Mouse (Mus musculus) heart, embryonic 12.5 days (tissue): Measurements from ENCODE around the gene Gsdma. TPM values are rescaled to one million over a fixed set of nuclear protein-coding genes. Genes with fewer than 3 reads are reported as not detected.

Source experiments
- ATAC-seq: fragments of 200-750 bp; cut with Nextera tagmentation; 2 replicates; pipeline ENCODE4 v1.8.0; 2017; ENCODE audit warnings: moderate TSS enrichment, moderate library complexity; ENCODE audit not compliant: insufficient number of reproducible peaks, low FRiP score
- H3K27ac ChIP-seq: fragments of 300-500 bp; sonication (generic); 2 replicates; pipeline ENCODE4 v1.5.1; 2016; ENCODE audit warnings: mild to moderate bottlenecking, moderate library complexity; ENCODE audit not compliant: poor library complexity, severe bottlenecking
- H3K27me3 ChIP-seq: fragments of 300-500 bp; sonication (generic); replicated peaks from 2 replicates; pipeline ENCODE4 v1.6.1; 2016; ENCODE audit warnings: mild to moderate bottlenecking, moderate library complexity
- H3K36me3 ChIP-seq: fragments of 300-500 bp; sonication (generic); 2 replicates; pipeline ENCODE4 v1.6.1; 2016; ENCODE audit warnings: mild to moderate bottlenecking, moderate library complexity
- H3K4me1 ChIP-seq: fragments of 300-500 bp; sonication (generic); replicated peaks from 2 replicates; pipeline ENCODE4 v1.6.1; 2016; ENCODE audit warnings: mild to moderate bottlenecking
- H3K4me2 ChIP-seq: fragments of 300-500 bp; sonication (generic); 2 replicates; pipeline ENCODE4 v1.6.1; 2016; ENCODE audit warnings: mild to moderate bottlenecking, moderate library complexity
- H3K4me3 ChIP-seq: fragments of 300-500 bp; sonication (generic); 2 replicates; pipeline ENCODE4 v1.5.1; 2016; ENCODE audit warnings: mild to moderate bottlenecking
- H3K9ac ChIP-seq: fragments of 300-500 bp; sonication (generic); 2 replicates; pipeline ENCODE4 v1.6.1; 2016; ENCODE audit warnings: mild to moderate bottlenecking, moderate library complexity
- H3K9me3 ChIP-seq: fragments of 300-500 bp; sonication (generic); replicated peaks from 2 replicates; pipeline ENCODE4 v1.6.1; 2016; ENCODE audit warnings: mild to moderate bottlenecking, moderate library complexity
- WGBS: fragments of 180-500 bp; shearing (Covaris S2); methylation state at CpG from one replicate; pipeline ENCODE4 v1.1.7; 2016; 5-methylcytosine and 5-hydroxymethylcytosine counted together
- polyA plus RNA-seq: library from polyadenylated mRNA; unstranded; fragments of >200 nt; fragmentation: Nextera tagmentation; extraction: Ambion mirVana; gene quantifications from 2 replicates; pipeline ENCODE4 v1.2.1, GENCODE M21; 2016

The Gsdma gene
- polyA plus RNA-seq, 1 experiment from 2014 or later, result not detected

GRCm38 (mm10) chr11:98697225-98697624, 33.1 kb downstream of the Gsdma start:
- Histone ChIP-seq H3K9me3 (no peaks in the 10 kb centered on the region), H3K27ac (no peak overlapping the region), H3K9ac (no peak overlapping the region), H3K4me1 (peaks cover 16% of the 10 kb centered on the region; the same call in 1 of the 2 replicates), H3K4me2 (no peak overlapping the region), H3K36me3 (peaks cover 56% of the 10 kb centered on the region), H3K27me3 (0 out of 2 replicates have a peak, but pooled peaks cover 4% of the 10 kb centered on the region), H3K4me3 (no peak overlapping the region)
- 88% methylated on average over 12 of the region's 12 CpGs for WGBS
- no peak for ATAC-seq

DNA sequence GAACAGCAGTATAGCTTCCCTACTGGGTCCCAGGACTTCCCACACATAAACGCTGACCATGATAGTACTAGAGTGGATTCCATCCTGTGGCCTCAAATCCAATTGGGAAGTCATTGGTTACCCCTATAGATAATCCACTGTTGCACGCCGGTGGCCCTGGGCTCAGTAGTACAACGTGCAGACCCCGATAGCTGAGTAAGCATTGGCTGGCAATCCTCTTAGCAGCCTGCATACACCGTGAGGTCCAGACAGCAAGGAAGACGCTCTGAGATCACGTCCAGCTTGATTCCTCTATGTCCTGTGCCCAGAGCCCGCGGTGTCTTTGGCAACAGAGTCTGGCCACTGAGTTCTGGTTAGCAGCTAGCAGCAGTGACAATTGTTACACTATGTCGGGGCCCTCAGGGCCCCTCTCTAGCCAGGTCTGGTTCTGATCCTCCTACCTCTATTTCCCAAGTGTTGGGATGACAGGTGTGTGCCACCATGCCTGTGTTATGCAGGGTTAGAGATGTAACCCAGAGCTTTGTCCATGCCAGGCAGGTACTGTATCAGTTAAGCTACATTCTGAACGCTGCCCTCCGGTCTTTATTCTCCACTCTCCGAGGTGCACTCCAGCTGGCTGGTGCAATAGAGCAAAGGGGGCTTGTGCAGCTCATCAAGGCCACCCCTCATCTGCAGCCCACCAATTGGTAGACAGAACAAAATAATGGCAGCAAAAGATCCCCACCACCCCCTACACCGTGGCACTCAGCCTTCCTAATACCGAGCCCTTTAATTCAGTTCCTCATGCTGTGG, 34.9 kb downstream of the Gsdma start:
- no peak overlapping the region for H3K9ac ChIP-seq
- H3K4me1 ChIP-seq, result peaks cover 12% of the 10 kb centered on the region; the same call in 1 of the 2 replicates
- no peaks in the 10 kb centered on the region for H3K9me3 ChIP-seq
- 84% methylated on average over 16 of the region's 16 CpGs for WGBS
- ATAC-seq, result no peak
- H3K36me3 ChIP-seq, result peaks cover 38% of the 10 kb centered on the region
- no peak overlapping the region for H3K4me2 ChIP-seq
- H3K4me3 ChIP-seq, result no peak overlapping the region
- no peak overlapping the region for H3K27ac ChIP-seq
- 0 out of 2 replicates have a peak, but pooled peaks cover 4% of the 10 kb centered on the region for H3K27me3 ChIP-seq

- H3K36me3 ChIP-seq, result peaks cover 37% of the 10 kb centered on the region
Measured at GRCm38 (mm10) chr11:98699911-98700310, 35.8 kb downstream of the Gsdma start.

DNA sequence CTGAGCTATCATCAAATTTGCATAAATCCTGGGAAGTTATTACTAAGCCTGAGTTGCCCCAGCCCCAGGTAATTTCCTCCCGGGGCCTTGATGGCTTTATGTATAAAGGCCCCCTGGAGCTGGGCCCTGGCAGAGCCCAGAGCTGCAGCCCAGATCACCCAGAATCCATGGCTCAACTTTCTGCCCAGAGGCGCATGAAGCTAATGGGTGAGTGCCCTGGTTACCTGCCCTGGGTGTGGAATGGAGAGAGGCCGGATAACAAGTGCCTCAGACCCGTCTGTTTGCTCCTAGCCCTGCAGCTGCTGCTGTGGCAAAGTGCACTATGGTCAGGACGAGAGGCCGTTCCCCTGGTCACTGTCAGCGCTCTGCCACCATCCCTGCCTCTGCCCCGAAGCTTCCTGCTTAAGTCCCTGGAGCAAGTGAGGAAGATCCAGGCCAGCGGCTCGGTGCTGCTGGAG, 37.1 kb downstream of the Gsdma start, which contains the start of gene Csf3:
Gene Csf3, plus strand, starts transcription at position 51 of the 458 bp plus-strand sequence.
- H3K27me3 ChIP-seq, result 0 out of 2 replicates have a peak, but pooled peaks cover 4% of the 10 kb centered on the region
- H3K4me2 ChIP-seq, result no peak within 1 kb of the TSS
- 40% methylated on average over 10 of the region's 10 CpGs for WGBS
- peaks cover 8% of the 10 kb centered on the region; the same call in 1 of the 2 replicates for H3K4me1 ChIP-seq
- no peaks in the 10 kb centered on the region for H3K9me3 ChIP-seq
- ATAC-seq, result no peak
- no peak within 1 kb of the TSS for H3K9ac ChIP-seq
- no peak within 1 kb of the TSS for H3K4me3 ChIP-seq
- peaks cover 37% of the 10 kb centered on the region for H3K36me3 ChIP-seq
- no peak within 1 kb of the TSS for H3K27ac ChIP-seq

More at GRCm38 (mm10) chr11:98699911-98700310, 35.8 kb downstream of the Gsdma start:
- Histone ChIP-seq H3K4me2 (no peak overlapping the region), H3K27me3 (0 out of 2 replicates have a peak, but pooled peaks cover 4% of the 10 kb centered on the region), H3K4me3 (no peak overlapping the region), H3K4me1 (peaks cover 8% of the 10 kb centered on the region; the same call in 1 of the 2 replicates), H3K9me3 (no peaks in the 10 kb centered on the region), H3K9ac (no peak overlapping the region), H3K27ac (no peak overlapping the region)
- ATAC-seq, result no peak; the same call in 1 of the 2 replicates
- 36% methylated on average over 4 of the region's 4 CpGs for WGBS

- H3K4me2 ChIP-seq, result no peak overlapping the region
- H3K9ac ChIP-seq, result no peak overlapping the region
- no peaks in the 10 kb centered on the region for H3K9me3 ChIP-seq
- H3K27me3 ChIP-seq, result 0 out of 2 replicates have a peak, but pooled peaks cover 4% of the 10 kb centered on the region
- peaks cover 37% of the 10 kb centered on the region for H3K36me3 ChIP-seq
- H3K27ac ChIP-seq, result no peak overlapping the region
- H3K4me3 ChIP-seq, result no peak overlapping the region
- peaks cover 13% of the 10 kb centered on the region for H3K4me1 ChIP-seq
- 66% methylated on average over 5 of the region's 5 CpGs for WGBS
- no peak for ATAC-seq
Measured at GRCm38 (mm10) chr11:98702323-98702722, 38.2 kb downstream of the Gsdma start.

DNA sequence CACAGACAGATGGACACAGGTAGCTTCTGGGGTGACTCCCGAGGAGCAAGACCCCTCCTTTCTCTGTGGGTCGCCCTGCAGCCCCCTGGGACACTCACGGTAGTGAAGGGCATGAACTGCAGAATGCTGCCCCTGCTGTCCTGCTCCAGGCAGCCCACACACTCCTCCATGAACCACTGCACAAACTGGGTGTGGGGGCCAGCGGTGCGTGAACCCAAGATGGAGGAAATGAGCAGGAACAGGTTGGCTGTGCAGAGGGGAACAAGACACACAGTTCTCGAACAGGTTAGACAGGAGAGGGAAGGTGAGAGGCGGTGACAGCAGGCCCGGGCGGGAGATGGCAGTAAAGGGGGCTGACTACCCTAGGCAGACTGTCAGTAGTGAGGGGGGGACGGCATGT, 40.9 kb downstream of the Gsdma start:
- Histone ChIP-seq H3K27me3 (0 out of 2 replicates have a peak, but pooled peaks cover 4% of the 10 kb centered on the region), H3K27ac (no peak overlapping the region), H3K36me3 (peaks cover 57% of the 10 kb centered on the region), H3K4me2 (no peak overlapping the region), H3K9me3 (no peaks in the 10 kb centered on the region), H3K4me1 (peaks cover 39% of the 10 kb centered on the region), H3K9ac (no peak overlapping the region), H3K4me3 (no peak overlapping the region)
- ATAC-seq, result no peak
- 83% methylated on average over 10 of the region's 10 CpGs for WGBS

DNA sequence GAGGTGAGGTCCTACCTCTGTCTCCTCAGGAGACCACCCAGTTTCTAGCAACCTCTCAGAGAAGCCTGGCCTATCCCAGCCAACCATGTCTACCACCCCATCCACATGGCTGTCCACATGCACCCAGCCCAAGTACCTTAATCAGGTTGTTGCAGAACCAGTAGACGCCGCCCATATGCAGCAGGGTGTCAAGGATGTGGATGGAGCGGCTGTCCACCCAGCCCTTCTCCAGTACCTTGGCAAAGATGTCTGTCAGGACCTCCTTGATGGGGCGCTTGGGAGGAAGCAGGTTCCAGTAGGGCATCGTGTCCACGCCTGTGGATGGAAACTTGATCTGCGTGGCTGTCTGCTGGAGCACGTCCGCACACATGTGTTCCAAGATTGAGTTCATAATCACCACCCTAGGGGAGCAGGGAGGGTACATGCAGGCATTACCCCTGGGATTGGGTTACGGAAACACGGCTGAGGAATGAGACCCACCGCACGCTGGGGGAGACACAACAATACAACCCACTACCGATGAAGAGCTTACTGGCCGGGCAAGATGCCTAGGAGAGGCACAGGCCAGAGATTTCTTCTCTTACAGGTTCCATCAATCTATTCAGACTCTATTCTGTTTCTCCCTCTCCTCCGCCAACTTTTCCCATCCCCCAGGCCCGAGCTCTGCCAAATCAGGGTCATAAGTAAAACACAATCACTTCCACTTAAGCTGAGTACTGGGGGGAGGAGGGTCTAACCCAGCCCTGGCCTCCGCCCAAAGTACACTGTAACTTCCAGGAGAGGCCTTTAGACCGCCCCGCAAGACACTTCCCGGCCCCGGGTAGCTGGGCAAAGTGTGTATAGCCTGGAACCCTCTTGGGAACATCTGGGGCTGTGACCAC, 43.5 kb downstream of the Gsdma start:
- Histone ChIP-seq H3K9ac (no peak overlapping the region), H3K27ac (peak overlapping the region; percentile 52), H3K27me3 (no peaks in the 10 kb centered on the region), H3K4me3 (no peak overlapping the region), H3K9me3 (no peaks in the 10 kb centered on the region), H3K4me2 (no peak overlapping the region), H3K36me3 (peaks cover 66% of the 10 kb centered on the region), H3K4me1 (peaks cover 42% of the 10 kb centered on the region)
- ATAC-seq, result peak; percentile 41; the same call in 1 of the 2 replicates
- WGBS, result 84% methylated on average over 22 of the region's 22 CpGs

- Histone ChIP-seq H3K4me3 (no peak overlapping the region), H3K36me3 (peaks cover 74% of the 10 kb centered on the region), H3K9ac (no peak overlapping the region), H3K27me3 (no peaks in the 10 kb centered on the region), H3K4me1 (peaks cover 42% of the 10 kb centered on the region), H3K27ac (peak overlapping the region; percentile 52), H3K9me3 (no peaks in the 10 kb centered on the region), H3K4me2 (no peak overlapping the region)
- no peak for ATAC-seq
- 86% methylated on average over 19 of the region's 19 CpGs for WGBS
Measured at GRCm38 (mm10) chr11:98708282-98708956, 44.3 kb downstream of the Gsdma start.

DNA sequence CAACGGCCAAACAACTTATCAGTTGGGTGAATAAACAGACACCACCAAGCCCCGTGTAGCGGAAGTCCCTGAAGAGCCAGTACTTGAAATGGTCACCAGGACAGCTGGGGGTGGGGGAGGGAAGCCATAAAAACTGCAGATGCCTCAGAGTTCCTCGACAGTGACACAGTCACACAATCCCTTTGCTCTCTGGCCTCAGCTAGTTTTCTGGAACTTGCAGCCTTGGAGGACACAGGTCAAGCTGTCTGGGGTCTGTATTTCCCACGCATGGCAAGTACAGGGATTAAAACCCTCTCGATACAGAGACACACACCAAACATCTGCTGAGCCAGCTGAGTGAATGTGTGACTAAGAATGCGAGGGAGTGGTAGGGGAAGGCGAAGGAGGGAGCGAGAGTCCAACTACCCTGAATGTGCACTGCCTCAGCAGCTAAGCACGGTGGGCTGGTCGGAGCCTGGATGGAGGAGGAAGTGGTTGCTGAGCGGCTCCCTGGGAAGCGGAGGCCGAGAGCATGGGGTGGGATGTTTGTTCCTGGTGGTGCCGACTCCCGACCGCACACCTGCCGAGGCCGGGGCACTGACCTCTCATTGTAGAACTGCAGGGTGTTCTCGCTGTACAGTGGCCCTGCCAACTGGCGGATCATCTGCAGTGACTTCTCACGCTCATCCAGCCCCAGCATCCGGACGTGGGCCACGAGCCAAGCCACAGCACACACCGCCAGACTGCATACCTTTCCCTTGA, 45.0 kb downstream of the Gsdma start:
- H3K4me2 ChIP-seq, result no peak overlapping the region
- H3K27ac ChIP-seq, result peak overlapping the region; percentile 26; the same call in 1 of the 2 replicates
- WGBS, result 75% methylated on average over 26 of the region's 26 CpGs
- no peak for ATAC-seq
- H3K9me3 ChIP-seq, result no peaks in the 10 kb centered on the region
- peaks cover 81% of the 10 kb centered on the region for H3K36me3 ChIP-seq
- no peaks in the 10 kb centered on the region for H3K27me3 ChIP-seq
- H3K4me1 ChIP-seq, result peaks cover 42% of the 10 kb centered on the region
- H3K9ac ChIP-seq, result no peak overlapping the region
- H3K4me3 ChIP-seq, result no peak overlapping the region
